Mouse (Mus musculus) ES-E14 (cell line): ENCODE data around the gene Tkfc. TPM values are rescaled to one million over a fixed set of nuclear protein-coding genes. Genes with fewer than 3 reads are reported as not detected.

Experiments
- DNase-seq: peaks from one replicate; pipeline ENCODE4 v3.0.0-alpha.2; 2013; ENCODE audit warnings: low read depth, low spot score
- H3K27ac ChIP-seq: 2 replicates; pipeline ENCODE4 v1.5.1; 2012; ENCODE audit warnings: low read depth, mild to moderate bottlenecking, low read length, moderate library complexity, mixed read lengths; ENCODE audit not compliant: poor library complexity, insufficient read depth, severe bottlenecking
- H3K36me3 ChIP-seq: 2 replicates; pipeline ENCODE4 v1.6.1; 2012; ENCODE audit warnings: mild to moderate bottlenecking, low read length, moderate library complexity, mixed read lengths; ENCODE audit not compliant: control insufficient read depth, poor library complexity, insufficient read depth, severe bottlenecking
- H3K4me1 ChIP-seq, 2 experiments: fragments of 150-350 bp in 1 of 2; sonication (generic) in 1 of 2; 2 replicates each; pipeline ENCODE4 v1.6.1; 2012; ENCODE audit warnings: low read length in 2 of 2, mild to moderate bottlenecking in 1 of 2, mixed read lengths in 1 of 2; ENCODE audit not compliant: control insufficient read depth in 2 of 2, insufficient read depth in 2 of 2, poor library complexity in 1 of 2
- H3K4me3 ChIP-seq, 2 experiments: fragments of 150-350 bp in 1 of 2; sonication (generic) in 1 of 2; 2 replicates each; pipeline ENCODE4 v1.5.1; 2012; ENCODE audit warnings: low read length in 2 of 2, low read depth in 1 of 2, mild to moderate bottlenecking in 1 of 2, mixed read lengths in 1 of 2; ENCODE audit not compliant: insufficient read depth in 1 of 2, poor library complexity in 1 of 2, severe bottlenecking in 1 of 2
- H3K9ac ChIP-seq: 2 replicates; pipeline ENCODE4 v1.6.1; 2012; ENCODE audit warnings: low read depth, mild to moderate bottlenecking, low read length, mixed read lengths; ENCODE audit not compliant: poor library complexity, insufficient read depth, severe bottlenecking
- H3K9me3 ChIP-seq: fragments of 150-350 bp; sonication (generic); 2 replicates; pipeline ENCODE4 v1.6.1; 2012; ENCODE audit warnings: low read depth, mild to moderate bottlenecking, low read length; ENCODE audit not compliant: control insufficient read depth, insufficient read depth
- CHD2 ChIP-seq: IDR thresholded peaks from 2 replicates; pipeline ENCODE4 v1.6.1; 2014; ENCODE audit warnings: mild to moderate bottlenecking, low read depth, low read length, inconsistent platforms
- HCFC1 ChIP-seq: IDR thresholded peaks from 2 replicates; pipeline ENCODE4 v1.6.1; 2012; ENCODE audit warnings: low read length, inconsistent platforms, borderline replicate concordance; ENCODE audit not compliant: insufficient read depth
- MAFK ChIP-seq: IDR thresholded peaks from 2 replicates; pipeline ENCODE4 v1.6.1; 2014; ENCODE audit warnings: mild to moderate bottlenecking, low read depth, low read length, inconsistent platforms; ENCODE audit not compliant: insufficient read depth
- ZC3H11A ChIP-seq: IDR thresholded peaks from 2 replicates; pipeline ENCODE4 v1.6.1; 2012; ENCODE audit warnings: low read depth, mild to moderate bottlenecking, inconsistent platforms, low read length, borderline replicate concordance
- ZNF384 ChIP-seq: IDR thresholded peaks from 2 replicates; pipeline ENCODE4 v1.6.1; 2012; ENCODE audit warnings: low read depth, low read length, inconsistent platforms
- in situ Hi-C, 2 experiments: fragments of 600-800 bp; cut with MboI; formaldehyde crosslinking; loops; one replicate each; pipeline ENCODE4 v1.15.1; 2025; ENCODE audit warnings: low sequenced_read_pairs in 2 of 2, inconsistent platforms in 1 of 2; ENCODE audit not compliant: unreplicated experiment in 2 of 2
- total RNA-seq: library from RNA; depleted of rRNA; stranded (reverse); fragments of 300-350 nt; gene quantifications from 2 replicates; pipeline ENCODE4 v1.2.3, GENCODE M21; 2012

Tkfc gene
- total RNA-seq, 1 experiment: 14.4 TPM

- in situ Hi-C loops: no loop called here
- H3K9me3 ChIP-seq: no peaks in the 10 kb centered on the region
- H3K27ac ChIP-seq: no peak overlapping the region
- no peaks in the 10 kb centered on the region for H3K4me1 ChIP-seq
- no peak for DNase-seq
- H3K9ac ChIP-seq: no peak overlapping the region
- no peak overlapping the region for H3K4me3 ChIP-seq
- no peak for TF ChIP-seq ZC3H11A
- no peak for TF ChIP-seq MAFK
- no peak for TF ChIP-seq ZNF384
- TF ChIP-seq CHD2: no peak
- TF ChIP-seq HCFC1: no peak
- no peaks in the 10 kb centered on the region for H3K36me3 ChIP-seq
Measured at GRCm38 (mm10) chr19:10640080-10640479, 34.6 kb upstream of the Tkfc start.

GRCm38 (mm10) chr19:10637840-10638239 lies 32.4 kb upstream of the Tkfc start:
- Histone ChIP-seq H3K27ac (no peak overlapping the region), H3K36me3 (no peaks in the 10 kb centered on the region), H3K9me3 (no peaks in the 10 kb centered on the region), H3K4me1 (peaks cover 0 to 2% of the 10 kb centered on the region in 2 experiments; a peak in 1 of 4 replicates), H3K4me3 (no peak overlapping the region), H3K9ac (no peak overlapping the region)
- DNase-seq: no peak
- TF ChIP-seq ZNF384 (no peak), MAFK (no peak), HCFC1 (no peak), CHD2 (no peak), ZC3H11A (no peak)
- in situ Hi-C loops: no loop called here

- H3K36me3 ChIP-seq: no peaks in the 10 kb centered on the region
- H3K27ac ChIP-seq: no peak overlapping the region
- in situ Hi-C loops: no loop called here
- DNase-seq: no peak
- peak overlapping the region; percentile 16 to 66 for H3K4me3 ChIP-seq
- no peaks in the 10 kb centered on the region for H3K9me3 ChIP-seq
- H3K4me1 ChIP-seq: peaks cover 0 to 2% of the 10 kb centered on the region in 2 experiments; a peak in 1 of 4 replicates
- TF ChIP-seq ZNF384 (no peak), MAFK (no peak), HCFC1 (no peak), CHD2 (no peak), ZC3H11A (no peak)
- H3K9ac ChIP-seq: no peak overlapping the region
Measured at GRCm38 (mm10) chr19:10634872-10635318, 29.4 kb upstream of the Tkfc start.

- peaks cover 0 to 2% of the 10 kb centered on the region in 2 experiments; a peak in 1 of 4 replicates for H3K4me1 ChIP-seq
- TF ChIP-seq ZC3H11A: 0 out of 2 replicates have a peak, but pooled peaks have one; percentile 1
- no peak for TF ChIP-seq CHD2
- TF ChIP-seq ZNF384: no peak
- peak within 1 kb of the TSS; percentile 11; the same call in 1 of the 2 replicates for H3K9ac ChIP-seq
- in situ Hi-C loops: no loop called here
- peaks cover 3% of the 10 kb centered on the region for H3K36me3 ChIP-seq
- H3K9me3 ChIP-seq: no peaks in the 10 kb centered on the region
- H3K27ac ChIP-seq: no peak within 1 kb of the TSS
- H3K4me3 ChIP-seq: peak within 1 kb of the TSS; percentile 16 to 66
- DNase-seq: no peak
Measured at GRCm38 (mm10) chr19:10634106-10634871, 28.8 kb upstream of the Tkfc start, which contains the start of gene Vwce. Gene Vwce (plus strand): TSS chr19:10634213.
